Mouse (Mus musculus): ENCODE measurements at regions not wholly inside any gene's neighbourhood (a gene's known extent, or its start where the extent isn't known, plus 50 kb on each side); places are given as distances from the start of the nearest gene placed in this dataset.

DNA sequence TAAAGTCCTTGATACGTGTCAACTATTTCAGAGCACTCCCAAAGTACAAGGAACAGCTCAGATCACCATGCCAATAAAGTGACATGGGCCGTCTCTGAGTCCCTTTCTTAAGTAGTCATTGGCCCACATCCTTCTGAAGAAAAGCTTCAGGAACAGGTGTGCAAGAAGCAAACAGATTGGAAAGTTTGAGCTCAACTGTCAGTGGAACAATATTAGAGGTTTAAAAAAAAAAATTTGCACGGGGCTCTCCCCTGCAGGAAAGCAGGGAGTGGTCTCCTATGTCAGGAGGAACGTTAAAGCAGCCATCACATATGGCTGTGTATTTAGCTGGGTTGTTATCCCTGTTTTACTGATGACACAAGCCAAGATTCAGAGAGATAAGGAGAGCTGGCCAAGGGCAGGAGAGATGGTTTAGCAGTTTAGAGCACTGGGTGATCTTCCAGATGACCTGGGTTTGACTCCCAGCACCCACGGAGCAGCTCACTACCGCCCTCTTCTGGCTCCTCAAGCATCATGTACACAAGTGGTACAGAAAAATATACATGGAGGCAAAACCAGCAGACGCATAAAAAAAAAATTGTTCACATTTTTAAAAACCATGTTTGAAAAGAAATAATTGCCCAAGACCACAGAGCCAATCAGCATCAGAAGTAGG, 318.3 kb upstream of the Clint1 start:
- peak; percentile 9 for DNase-seq (ENCODE audit: low read depth)

DNA sequence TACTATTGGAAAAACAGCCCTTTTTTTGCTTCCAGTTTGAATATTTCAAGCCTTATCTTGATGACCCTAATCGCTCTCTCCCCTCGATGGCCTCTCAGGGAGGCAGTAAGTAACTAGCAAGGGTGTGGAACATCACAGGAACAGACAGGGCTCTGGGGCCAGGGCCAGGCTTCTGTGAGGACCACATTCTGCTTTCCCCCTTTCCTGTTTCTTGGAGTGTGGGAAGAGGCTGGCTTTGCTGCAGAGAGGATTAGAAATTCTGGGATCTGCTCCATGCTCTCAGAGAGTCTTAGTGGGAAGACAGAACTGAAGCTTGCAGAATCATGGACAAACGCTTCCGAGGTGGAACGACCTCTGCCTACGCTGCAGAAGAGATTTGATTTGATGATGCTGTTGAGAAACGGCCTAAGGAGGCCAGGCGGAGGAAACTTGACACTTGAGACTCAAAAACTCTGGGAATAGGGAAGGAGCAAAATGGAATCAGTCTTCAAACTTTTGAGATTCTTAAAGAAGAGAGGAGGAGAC, 316.3 kb upstream of the Clint1 start:
- no peak for DNase-seq (ENCODE audit: low read depth)

DNA sequence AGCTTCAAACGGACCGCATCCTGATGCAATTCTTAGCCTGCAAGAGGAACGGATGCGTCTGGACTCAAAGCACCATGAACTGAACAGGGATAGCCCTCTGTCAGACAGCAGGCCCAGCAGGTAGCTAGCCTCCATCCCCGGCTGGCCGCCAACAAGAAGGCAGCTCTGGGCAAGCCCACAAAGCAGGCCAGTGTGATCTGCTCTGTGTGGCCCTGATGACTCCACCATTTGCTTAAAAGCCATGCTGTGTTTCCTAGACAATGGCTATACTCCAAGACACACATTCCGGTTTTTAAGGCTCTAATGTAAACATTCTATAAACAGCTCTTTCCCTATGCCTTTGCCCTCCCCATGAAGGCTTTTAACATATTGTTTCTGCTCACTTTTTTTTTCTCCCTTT, 313.8 kb upstream of the Clint1 start:
- no peak for DNase-seq (ENCODE audit: low read depth)

DNA sequence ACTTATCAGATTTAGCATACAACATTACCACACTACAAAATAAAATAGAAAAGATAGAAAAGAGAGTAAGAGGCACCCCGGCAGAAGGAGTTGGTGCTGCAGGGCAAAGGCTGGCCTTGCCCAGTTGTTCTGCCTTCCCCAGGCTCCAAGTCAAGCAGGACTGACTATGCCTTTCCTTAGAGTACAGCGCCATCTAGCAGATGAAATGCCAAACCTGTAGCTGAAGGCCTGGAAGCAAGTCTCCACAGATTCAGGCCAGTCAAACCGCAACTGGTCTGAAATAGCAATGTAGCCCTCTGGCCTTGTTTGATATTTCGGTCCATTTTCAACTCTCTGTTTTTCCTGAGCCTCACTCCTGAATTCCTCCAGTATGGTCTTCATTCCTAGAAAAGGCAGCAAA, 312.4 kb upstream of the Clint1 start:
- peak; percentile 39 for DNase-seq (ENCODE audit: low read depth)

DNA sequence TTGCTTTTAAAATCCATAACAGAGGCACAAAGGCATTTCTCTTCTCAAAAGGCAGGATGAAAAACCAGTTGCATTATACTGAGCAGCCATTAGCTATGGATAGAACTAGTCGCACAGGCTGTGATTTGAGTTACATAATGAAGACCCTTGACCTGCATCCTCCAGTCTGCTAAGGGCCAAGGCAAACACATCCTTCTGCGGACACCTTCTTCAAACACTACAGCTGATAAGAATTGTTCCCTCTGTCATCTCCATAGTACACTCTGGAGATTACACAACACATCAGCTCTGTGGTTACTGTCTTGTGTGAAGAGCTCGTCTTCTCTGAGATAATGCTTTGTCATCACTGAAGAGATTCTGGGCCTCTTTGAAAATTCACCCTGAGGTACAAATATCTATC, 307.3 kb upstream of the Clint1 start:
- DNase-seq (ENCODE audit: low read depth) = no peak

DNA sequence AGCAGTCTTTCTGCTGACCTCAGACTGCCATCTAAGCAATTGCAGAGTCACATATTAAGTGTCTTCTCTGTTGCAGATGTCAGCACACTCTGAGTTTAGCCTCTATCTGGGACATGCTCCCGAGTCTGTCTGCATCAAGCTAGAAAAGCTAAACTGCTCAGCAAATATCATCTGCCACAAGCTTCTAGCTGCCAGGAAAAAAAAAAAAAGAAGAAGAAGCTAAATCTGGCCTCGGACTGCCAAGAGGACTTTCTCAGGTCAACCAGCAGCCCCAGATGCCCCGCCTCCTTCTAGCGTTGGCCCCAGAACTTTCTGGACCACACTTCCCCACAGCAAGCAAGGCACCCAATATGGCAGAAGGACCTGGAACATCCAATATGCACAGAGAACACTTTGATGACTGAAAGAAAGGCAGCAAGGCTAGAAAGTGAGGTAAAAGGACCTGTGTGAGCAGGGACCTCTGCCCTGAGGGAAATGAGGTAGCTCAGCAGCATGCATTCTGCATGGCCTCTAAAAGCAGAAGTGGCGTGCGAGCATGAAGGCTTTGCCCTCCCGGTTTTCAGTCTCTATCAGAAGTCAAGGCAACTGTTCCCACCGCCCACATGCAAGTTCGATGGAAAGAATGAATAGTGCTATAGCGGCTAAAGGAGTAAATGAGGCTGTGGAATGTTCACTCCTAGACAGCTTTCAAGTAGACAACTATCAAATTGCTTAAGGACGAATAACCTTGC, 305.8 kb upstream of the Clint1 start:
- DNase-seq (ENCODE audit: low read depth) = no peak

DNA sequence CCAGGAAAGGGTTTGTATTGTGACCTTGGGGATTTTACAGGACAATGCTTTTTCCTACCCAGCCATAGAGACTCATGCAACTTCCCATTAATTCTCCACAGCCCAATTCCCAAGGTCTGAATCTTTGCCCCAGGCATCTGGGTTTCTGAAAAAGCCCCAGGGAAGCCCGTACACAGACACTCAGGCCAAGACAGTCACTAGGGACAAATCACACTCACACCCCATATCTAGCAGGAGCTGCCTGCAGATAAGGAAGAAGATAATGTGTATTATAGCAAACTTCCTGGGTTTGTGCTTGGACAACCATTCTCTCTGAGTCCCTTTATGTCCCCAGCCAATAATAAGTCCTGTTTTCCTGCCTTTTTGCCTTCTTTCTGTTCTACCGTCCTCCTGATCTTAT, 305.0 kb upstream of the Clint1 start:
- no peak for DNase-seq (ENCODE audit: low read depth)

DNA sequence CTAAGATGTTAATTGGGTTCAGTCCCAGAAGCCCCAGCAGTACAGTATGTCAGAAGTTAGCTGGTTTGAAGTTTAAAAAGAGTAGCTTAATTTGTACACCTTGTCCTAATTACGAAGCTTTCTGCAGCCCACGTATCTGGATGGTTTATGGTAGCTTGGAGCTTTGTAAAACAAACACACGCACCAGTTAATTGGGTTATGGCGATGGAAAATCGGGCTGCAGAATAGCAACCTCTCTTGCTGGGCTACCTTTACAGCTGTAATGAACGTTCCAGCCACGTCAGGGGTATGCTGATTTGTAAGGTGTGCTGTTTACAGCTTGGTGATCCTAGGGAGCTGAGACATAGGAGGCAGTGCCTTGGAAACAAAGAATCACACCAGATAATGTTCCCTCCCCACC, 301.5 kb upstream of the Clint1 start:
- no peak for DNase-seq (ENCODE audit: low read depth)

DNA sequence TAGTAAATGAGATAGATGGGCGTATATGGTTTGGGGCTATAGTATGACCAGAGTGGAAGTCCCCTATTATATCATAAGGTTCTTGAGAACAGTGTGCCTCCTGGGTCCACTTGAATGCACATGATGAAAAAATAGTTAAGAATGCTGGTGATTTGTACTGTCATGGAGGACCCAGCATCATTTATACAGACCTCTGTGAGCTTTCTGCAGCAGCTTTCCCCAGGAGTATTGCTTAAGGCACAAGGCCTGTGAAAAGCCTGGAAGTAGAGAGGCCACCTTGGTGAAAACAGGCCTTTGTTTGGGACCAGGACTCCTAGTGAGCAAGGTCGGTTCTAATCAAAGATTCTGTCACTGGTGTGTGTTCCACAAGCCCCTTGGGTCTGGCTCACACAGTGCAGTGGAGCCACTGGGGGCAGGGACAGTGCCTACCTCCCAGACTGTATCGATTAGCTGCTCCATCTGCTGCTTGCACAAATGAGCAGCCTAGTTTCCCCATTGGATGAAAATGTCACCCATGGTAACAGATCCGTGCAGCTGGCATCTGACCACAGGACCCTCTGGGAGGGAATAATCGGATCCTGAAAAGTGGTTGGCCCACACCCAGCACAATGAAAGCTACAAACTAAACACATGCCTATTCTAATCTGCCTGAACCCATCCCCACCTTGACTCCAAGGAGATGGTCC, 274.2 kb upstream of the Clint1 start:
- no peak for DNase-seq (ENCODE audit: low read depth)

DNA sequence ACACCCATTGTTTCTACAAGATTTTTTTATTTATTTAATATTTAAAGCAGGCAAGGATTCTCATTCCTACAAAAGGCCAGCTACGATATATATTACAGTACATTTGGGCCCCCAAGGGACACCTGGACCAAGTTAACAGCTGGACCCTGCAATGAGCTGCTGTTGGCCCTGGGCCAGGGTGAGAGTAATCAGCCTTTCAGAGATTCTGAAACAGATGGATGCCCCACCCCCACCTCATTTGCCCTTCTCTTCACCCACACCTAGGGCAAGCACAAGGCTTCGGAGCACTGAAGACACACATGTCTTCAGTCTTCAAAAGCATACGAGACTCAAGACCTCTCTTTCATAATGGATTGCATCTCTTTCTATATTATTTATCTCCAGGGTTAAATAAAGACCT, 259.5 kb upstream of the Clint1 start:
- no peak for DNase-seq (ENCODE audit: low read depth)

DNA sequence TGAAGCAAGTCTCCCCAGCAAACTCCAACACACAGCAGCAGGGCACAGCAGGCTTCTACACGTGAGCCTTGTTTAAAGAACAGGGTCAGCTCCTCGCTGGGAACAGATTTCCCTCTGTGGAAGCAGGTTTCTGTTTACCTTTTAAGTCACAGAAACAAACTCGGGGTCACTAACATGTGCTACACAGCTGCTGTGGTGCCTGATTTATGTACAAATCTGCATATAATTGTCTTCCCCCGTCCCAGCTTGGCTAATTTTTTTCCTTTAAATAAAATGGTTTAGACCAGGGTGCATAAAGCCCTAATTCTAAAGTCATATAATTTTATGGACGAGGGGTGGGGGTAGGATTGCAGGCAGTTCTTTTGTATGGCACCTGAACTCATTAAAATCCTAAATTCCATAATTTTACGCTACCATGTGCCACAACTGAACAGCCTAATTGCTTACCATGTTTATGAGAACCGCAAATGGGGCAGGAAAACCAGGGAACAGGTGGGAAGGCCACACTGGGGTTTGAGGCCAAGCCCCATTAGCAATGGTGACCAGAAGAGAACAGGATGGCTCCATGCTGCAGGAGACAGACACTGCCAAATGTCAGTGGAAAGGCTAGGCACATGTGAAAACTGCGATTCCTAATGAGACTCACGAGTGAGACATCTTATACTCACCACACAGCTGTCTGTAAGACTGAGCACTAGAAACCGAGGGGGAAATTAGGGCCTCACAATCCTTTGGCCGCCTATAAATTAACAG, 258.8 kb upstream of the Clint1 start:
- no peak for DNase-seq (ENCODE audit: low read depth)

DNA sequence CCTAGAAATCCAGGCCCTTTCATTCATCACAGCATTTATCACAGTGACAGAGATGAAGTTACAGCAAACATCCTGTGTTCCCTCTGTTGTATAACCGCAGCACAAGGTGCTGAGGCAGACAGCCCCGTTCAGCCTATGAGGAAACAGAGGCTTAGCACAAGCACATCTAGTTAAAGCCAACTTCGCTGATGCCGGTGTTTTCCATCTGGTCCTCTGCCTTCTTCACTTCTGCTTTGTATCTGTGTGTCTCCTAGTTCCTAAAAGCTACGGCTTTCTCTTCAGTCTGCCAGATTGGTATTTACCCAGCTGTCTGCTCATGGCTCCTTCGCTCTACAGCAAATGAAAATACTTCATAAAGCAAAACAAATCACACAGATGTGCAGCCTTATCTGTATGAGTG, 256.5 kb upstream of the Clint1 start:
- no peak for DNase-seq (ENCODE audit: low read depth)

DNA sequence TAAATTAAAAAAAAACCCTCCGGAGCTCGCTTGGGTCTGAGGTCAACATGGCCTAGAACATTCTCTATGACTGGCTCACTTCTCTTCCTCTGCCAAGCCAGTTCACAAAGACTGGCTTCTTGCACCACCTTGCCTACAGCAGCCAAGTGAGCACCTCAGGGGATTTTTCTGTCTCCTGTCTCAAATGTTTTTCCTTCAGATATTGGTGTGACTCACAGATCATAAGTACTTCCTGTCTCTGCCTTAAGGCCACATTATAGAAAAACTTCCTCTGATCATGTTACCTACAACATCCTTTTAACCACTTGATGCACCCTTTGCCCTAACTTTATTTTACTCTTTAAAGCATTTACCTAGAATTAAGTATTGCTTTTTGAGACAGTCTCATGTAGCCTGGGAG, 230.0 kb upstream of the Clint1 start:
- DNase-seq (ENCODE audit: low read depth) = no peak

DNA sequence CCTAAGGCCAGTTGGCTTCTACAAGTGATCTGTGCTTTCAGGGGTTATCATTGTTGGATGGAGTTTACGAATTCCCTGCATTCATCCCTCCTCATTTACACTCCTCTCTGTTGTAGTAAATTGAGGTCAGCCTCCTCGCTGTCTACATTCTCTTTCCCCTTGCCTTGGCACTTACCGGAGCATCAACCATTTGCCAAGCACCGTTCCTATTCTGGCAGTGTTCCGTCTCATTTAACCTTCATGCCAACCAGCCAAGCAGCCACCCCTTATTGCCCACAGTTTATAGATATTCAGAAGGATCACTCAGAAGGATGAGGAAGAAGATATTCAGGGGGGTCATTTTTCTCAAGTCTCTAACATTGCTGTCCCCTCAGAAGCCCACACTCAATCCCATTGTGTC, 229.2 kb upstream of the Clint1 start:
- DNase-seq (ENCODE audit: low read depth) = no peak

DNA sequence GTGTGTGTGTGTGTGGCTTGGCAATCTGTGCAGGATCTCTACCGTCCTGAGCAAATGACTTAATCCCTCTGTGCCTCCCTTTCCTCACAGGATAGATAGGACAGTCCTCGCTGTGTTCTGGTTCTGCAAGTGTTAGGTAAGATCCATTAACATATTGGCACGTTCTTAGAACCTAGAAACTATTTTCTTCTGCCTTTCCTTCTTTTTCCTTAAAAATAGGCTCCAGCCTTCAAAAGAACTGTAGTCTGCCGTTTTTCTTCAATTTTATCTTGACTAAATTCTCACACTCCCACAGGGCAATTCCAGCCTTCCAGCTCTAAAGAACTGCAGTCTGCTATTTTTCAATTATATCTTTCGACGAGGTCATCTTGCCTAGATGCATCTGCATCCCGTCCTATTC, 227.6 kb upstream of the Clint1 start:
- no peak for DNase-seq (ENCODE audit: low read depth)

DNA sequence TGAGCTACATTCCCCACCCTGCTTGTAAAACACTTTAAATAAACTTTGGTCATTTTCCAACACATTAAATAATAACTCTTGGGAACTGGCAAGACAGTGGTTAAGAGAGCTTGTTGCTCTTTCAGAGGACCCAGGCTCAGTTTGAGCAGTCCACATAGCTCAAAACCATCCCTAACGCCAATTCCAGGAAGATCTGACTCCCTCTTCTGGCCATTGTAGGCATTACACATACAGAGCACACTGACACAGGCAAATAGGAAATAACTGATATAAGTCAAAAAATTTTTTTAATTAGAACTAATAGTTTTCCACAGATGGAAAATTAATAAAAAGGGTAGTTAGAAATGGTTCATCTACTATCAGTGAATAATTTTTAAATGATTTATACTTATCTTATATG, 222.6 kb upstream of the Clint1 start:
- DNase-seq (ENCODE audit: low read depth) = no peak

DNA sequence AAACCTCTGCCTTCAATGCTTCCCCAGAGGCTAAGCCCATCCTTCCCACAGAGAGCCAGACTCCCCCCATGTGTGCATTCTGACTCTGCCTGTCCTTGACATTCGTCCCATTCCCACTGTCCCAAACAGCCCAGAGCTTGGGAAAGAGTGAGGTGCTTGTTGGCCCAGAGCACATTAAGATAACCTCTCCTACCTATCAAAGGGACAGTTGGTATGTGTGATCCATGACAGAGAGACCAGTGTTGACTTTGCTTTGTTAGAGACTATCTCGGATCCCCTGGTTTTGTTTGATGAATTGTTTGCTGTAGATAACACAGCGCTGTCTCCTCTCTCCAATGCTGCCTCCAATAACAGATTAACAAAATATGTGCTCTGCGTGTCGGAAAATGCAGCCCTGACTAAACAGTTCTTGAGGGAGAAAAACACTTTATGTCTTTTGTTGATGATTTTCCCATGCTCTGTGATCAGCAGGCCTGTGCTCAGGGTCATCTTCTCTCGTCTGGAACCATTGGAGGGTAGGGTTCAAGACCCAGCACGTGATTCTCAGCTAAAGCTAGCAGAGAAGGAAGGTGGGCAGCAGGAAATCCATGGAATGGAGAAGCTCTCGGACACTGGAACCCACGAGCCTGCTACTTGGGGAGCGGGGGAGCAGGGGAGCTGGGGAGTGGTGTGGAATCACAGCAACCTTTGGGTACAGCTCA, 217.2 kb upstream of the Clint1 start:
- DNase-seq (ENCODE audit: low read depth) = no peak

DNA sequence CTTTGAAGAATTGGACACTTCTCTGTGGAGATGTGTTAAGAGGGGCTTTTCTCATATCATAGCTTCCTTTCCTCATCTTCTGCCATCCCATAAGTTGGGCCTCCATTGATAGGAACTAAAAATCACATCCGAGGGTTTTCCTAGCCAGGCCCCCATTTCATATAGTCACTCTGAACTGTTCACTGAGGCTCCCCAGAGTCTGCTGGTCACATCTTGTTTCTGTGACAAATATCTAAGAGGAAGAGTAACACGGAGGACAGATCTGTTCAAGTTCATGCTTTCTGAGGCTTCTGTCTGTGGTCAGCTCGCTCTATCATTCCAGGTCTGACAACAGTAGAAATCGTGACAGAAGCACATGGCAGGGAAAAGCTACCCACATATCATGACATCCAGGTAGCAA, 216.0 kb upstream of the Clint1 start:
- no peak for DNase-seq (ENCODE audit: low read depth)

DNA sequence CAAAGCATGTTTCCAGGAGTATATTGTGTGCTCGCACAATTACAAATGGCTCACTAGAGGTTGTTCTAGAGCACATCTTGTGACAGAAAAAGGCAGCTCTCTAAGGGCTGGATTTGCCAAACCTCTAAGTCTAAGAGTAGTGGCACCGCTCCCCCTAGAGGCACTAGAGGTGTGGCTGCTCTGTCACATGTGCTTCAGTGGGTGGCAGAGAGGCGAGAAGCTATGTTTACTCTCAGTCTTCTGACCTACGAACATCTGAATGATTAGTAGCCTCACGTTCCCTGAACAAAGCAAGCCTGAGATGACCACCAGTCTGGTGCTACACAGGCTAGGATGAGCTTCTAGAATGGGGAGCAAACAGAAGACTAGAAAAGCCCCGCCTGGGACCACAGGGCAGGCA, 212.6 kb upstream of the Clint1 start:
- DNase-seq (ENCODE audit: low read depth) = no peak

DNA sequence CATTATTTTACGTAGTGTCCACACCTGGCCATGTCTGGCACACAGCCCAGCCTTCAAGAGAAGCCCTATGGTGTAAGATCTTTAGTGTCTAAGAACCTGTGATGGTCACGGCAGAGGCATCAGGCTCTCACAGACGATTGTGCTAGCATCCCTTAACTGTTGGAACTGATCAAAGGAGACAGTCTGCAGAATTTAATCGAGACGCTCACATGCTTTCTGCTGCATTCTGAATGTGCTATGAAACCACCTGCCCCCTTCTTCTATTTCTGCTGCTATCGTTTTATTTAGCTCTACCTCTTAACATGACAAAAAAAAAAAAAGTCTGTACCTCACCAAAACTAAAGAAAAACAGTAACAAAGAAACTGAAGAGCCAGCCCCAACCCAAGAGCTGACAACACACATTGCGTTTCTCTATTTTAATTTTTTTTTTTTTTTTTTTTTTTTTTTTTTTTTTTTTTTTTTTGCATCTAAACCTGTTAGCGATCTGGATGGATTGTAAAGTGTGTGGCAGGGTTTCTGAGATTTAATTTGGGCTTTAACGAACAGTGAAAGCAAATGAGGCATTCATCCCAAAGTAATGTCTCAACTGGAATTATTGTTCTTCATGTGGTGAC, 209.6 kb upstream of the Clint1 start:
- no peak for DNase-seq (ENCODE audit: low read depth)

DNA sequence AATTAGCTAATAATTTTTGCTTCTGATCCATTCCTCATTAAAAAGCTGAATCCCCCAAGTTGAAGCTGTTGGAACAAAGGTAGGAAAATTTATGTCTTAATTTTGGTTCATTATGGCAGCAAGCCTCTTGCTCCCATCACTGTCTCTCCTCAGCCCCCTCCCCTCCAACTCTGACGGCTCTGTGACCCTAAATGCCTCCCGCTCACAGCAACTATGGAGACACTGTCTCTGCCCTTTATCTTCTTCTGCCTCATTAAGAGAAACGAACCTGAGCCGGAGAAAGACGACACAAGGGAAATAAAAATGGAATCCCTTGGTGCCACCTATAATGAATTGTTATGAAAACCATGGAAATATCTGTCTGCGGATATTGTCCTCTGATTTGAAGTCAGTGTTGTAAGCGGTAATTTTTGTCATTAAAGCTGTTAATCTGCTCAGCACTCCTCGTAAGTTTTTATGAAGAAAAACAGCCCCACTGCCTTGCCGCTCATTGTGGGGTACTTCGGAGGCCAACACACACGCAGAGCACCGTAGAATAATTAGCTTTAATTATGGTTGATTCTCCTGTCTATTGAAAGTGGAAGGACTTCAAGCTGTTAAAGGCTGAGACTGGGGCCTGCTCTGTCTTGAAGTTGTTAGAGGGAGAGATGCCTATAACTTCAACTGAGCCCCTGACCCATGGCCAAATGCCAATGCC, 208.1 kb upstream of the Clint1 start:
- DNase-seq (ENCODE audit: low read depth) = no peak
